Mouse (Mus musculus) cerebellum, postnatal 25 days (tissue): ENCODE measurements around the gene Gm8180.
"Not testable (repeated sequence)": the region's sequence is repeated elsewhere in the genome, so short reads cannot be mapped to it uniquely, and the experiment has no call there.

Experiments
- DNase-seq, 2 experiments: peaks; one replicate each; pipeline ENCODE4 v3.0.0; 2021; ENCODE audit warnings: mixed read lengths in 2 of 2

Gm8180 gene

GRCm38 (mm10) chr14:43784645-43785044 lies at the start of gene Gm8180:
Gene Gm8180 (minus strand): TSS chr14:43784745.
- not testable (repeated sequence) for DNase-seq

GRCm38 (mm10) chr14:43830385-43830784 lies 45.8 kb upstream of the Gm8180 start:
- not testable (repeated sequence) for DNase-seq

DNA sequence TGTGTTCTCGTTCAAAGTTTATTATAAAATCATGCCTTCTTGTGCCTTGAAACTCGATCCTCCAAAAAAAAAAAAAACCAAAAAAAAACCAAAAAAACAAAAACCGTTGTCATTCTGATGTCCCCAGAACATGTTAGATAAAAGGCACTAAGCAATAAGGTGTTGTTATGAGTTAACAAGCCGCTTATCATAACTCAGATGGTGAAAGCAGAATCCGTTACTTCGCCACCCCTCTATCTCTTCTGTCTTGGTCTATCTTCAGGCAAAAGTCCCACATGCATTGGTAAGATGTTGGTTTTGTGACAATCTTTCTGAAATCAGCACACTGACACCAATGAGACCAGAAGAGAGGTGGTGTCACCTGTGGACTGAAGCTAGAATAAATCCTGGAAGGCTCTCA lies 39.6 kb upstream of the Gm8180 start:
- not testable (repeated sequence) for DNase-seq

- not testable (repeated sequence) for DNase-seq
These were observed 37.3 kb upstream of the Gm8180 start for GRCm38 (mm10) chr14:43821869-43822268.

GRCm38 (mm10) chr14:43812458-43812857 lies 27.9 kb upstream of the Gm8180 start:
- peak; percentile 12 to 42 for DNase-seq

DNA sequence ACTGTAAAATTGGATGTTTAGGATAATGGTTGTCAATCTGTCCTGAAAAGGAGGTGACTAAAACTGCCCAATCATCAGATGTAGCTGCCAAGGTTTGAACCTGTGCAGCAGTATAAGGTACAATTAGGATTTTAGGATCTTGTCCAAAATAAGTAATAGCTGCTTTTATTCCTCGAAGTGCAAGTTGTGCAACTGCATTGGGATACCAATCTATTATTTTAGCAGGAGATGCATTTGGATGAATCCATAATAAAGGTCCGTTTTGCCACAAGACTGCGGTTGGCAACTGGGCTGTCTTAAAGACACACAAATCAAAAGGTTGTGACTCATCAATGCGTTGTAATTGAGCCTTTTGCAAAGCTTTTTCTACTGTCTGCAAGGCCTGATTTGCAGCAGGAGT lies 23.6 kb upstream of the Gm8180 start:
- not testable (repeated sequence) for DNase-seq

GRCm38 (mm10) chr14:43804435-43804834 lies 19.9 kb upstream of the Gm8180 start:
- DNase-seq: not testable (repeated sequence)

GRCm38 (mm10) chr14:43796905-43797470 lies 12.4 kb upstream of the Gm8180 start:
- DNase-seq: not testable (repeated sequence)

- DNase-seq: no peak
These were observed 11.7 kb upstream of the Gm8180 start for GRCm38 (mm10) chr14:43796069-43796904.

GRCm38 (mm10) chr14:43793811-43794210 lies 9.3 kb upstream of the Gm8180 start:
- not testable (repeated sequence) for DNase-seq

GRCm38 (mm10) chr14:43747566-43747965 lies 37.0 kb downstream of the Gm8180 start, which contains the start of gene Gm6526:
Gene Gm6526 (plus strand): TSS chr14:43747866.
- not testable (repeated sequence) for DNase-seq
